25 mouse cellular contexts compared by ENCODE assay signal in genomic region chr9:60488816-60489215, GRCm38 (mm10). TPM values are rescaled to one million over a fixed set of nuclear protein-coding genes. Genes with fewer than 3 reads are reported as not detected.
DNase-seq lines count a peak whose midpoint lies in the region; ATAC-seq and TF ChIP-seq lines count a peak whose summit lies in the region.
"Had no signal": no experiment of that assay in that cellular context is flagged by ENCODE, and none has a peak within 500 bp of the region (broad histone marks: within the 10 kb centered on the region; RNA-seq: fewer than 3 reads in every experiment).

No protein-coding gene starts in this region.

- H3K27ac ChIP-seq in heart, embryonic 15.5 days, result no peak overlapping the region
- H3K27ac ChIP-seq in stomach, embryonic 15.5 days, result no peak overlapping the region
- H3K27ac ChIP-seq in stomach, postnatal 0 days (replicated peaks), result no peak overlapping the region
- H3K27ac ChIP-seq in limb, embryonic 15.5 days, result peak overlapping the region; percentile 33; the same call in 1 of the 2 replicates
- H3K27ac ChIP-seq: embryonic facial prominence, embryonic 12.5 days; embryonic facial prominence, embryonic 15.5 days; gastrocnemius, adult 2 months; heart, adult 2 months; heart, embryonic 10.5 days; heart, embryonic 13.5 days; hindbrain, embryonic 12.5 days; hindbrain, embryonic 15.5 days had no signal

- H3K4me1 ChIP-seq in heart, embryonic 15.5 days (replicated peaks), result peaks cover 2% of the 10 kb centered on the region; the same call in 1 of the 2 replicates
- peaks cover 6% of the 10 kb centered on the region for H3K4me1 ChIP-seq in stomach, embryonic 15.5 days
- peaks cover 4% of the 10 kb centered on the region; the same call in 1 of the 2 replicates for H3K4me1 ChIP-seq in stomach, postnatal 0 days (replicated peaks; ENCODE audit: control insufficient read depth, insufficient read depth)
- peaks cover 51% of the 10 kb centered on the region for H3K4me1 ChIP-seq in limb, embryonic 15.5 days
- H3K4me1 ChIP-seq: hindbrain, embryonic 12.5 days; hindbrain, embryonic 15.5 days had no signal

- no peaks in the 10 kb centered on the region for H3K36me3 ChIP-seq in heart, embryonic 15.5 days
- H3K36me3 ChIP-seq in stomach, embryonic 15.5 days, result no peaks in the 10 kb centered on the region
- H3K36me3 ChIP-seq in stomach, postnatal 0 days (ENCODE audit: control insufficient read depth, insufficient read depth, low read length), result no peaks in the 10 kb centered on the region
- H3K36me3 ChIP-seq in limb, embryonic 15.5 days, result no peaks in the 10 kb centered on the region
- H3K36me3 ChIP-seq: embryonic facial prominence, embryonic 12.5 days; embryonic facial prominence, embryonic 15.5 days; heart, embryonic 10.5 days; heart, embryonic 13.5 days; hindbrain, embryonic 12.5 days; hindbrain, embryonic 15.5 days had no signal

- ATAC-seq in heart, embryonic 15.5 days (replicated peaks; ENCODE audit: insufficient number of reproducible peaks, insufficient read depth, low FRiP score, low read depth), result peak; percentile 62; the same call in 1 of the 2 replicates
- ATAC-seq in stomach, embryonic 15.5 days (ENCODE audit: insufficient read depth, low FRiP score, low read depth), result peak; percentile 31; the same call in 1 of the 2 replicates
- ATAC-seq in stomach, postnatal 0 days (ENCODE audit: low FRiP score, low TSS enrichment), result no peak
- no peak for ATAC-seq in limb, embryonic 15.5 days (ENCODE audit: insufficient number of reproducible peaks, low FRiP score, low TSS enrichment, low read depth)
- ATAC-seq: activated CD4-positive, CD25-positive, alpha-beta regulatory T cell, adult 4 months; CD4-positive, CD25-positive, alpha-beta regulatory T cell, adult 4 months; forebrain, embryonic 14.5 days; forebrain, postnatal 0 days; intestine, postnatal 0 days had no signal

- TF ChIP-seq EP300 in stomach, postnatal 0 days (optimal IDR thresholded peaks at IDR 0.05), result no peak

- TF ChIP-seq CTCF in stomach, postnatal 0 days (IDR thresholded peaks at IDR 0.05; ENCODE audit: low read depth), result no peak

- H3K9me3 ChIP-seq in heart, embryonic 15.5 days (replicated peaks), result no peaks in the 10 kb centered on the region
- H3K9me3 ChIP-seq in stomach, embryonic 15.5 days, result no peaks in the 10 kb centered on the region
- no peaks in the 10 kb centered on the region for H3K9me3 ChIP-seq in stomach, postnatal 0 days (ENCODE audit: control insufficient read depth, low read length)
- no peaks in the 10 kb centered on the region for H3K9me3 ChIP-seq in limb, embryonic 15.5 days
- H3K9me3 ChIP-seq: embryonic facial prominence, embryonic 12.5 days; embryonic facial prominence, embryonic 15.5 days; heart, embryonic 10.5 days; heart, embryonic 13.5 days; hindbrain, embryonic 12.5 days; hindbrain, embryonic 15.5 days had no signal

- intact Hi-C loops in heart, postnatal 10 days (cut with DNase I), result no loop called here

- WGBS in heart, embryonic 15.5 days, result 43% methylated on average over 4 of the region's 4 CpGs
- whole genome bisulfite sequencing in stomach, embryonic 15.5 days, result 37% methylated on average over 4 of the region's 4 CpGs
- WGBS in stomach, postnatal 0 days, result 27% methylated on average over 4 of the region's 4 CpGs
- 29% methylated on average over 4 of the region's 4 CpGs for WGBS in limb, embryonic 15.5 days

- H3K27me3 ChIP-seq in heart, embryonic 15.5 days, result no peaks in the 10 kb centered on the region
- no peaks in the 10 kb centered on the region for H3K27me3 ChIP-seq in stomach, embryonic 15.5 days (replicated peaks)
- H3K27me3 ChIP-seq in stomach, postnatal 0 days (ENCODE audit: control insufficient read depth, insufficient read depth, low read length), result no peaks in the 10 kb centered on the region
- H3K27me3 ChIP-seq in limb, embryonic 15.5 days, result peaks cover 2% of the 10 kb centered on the region; the same call in 1 of the 2 replicates
- H3K27me3 ChIP-seq: embryonic facial prominence, embryonic 15.5 days; heart, embryonic 13.5 days; hindbrain, embryonic 12.5 days; hindbrain, embryonic 15.5 days had no signal

- no peak for DNase-seq in heart, postnatal 10 days
- no peak for DNase-seq in stomach, postnatal 0 days (ENCODE audit: low spot score)
- no peak for DNase-seq in cerebellum, adult 9-11 months
- DNase-seq: adrenal gland, adult 8-10 months; adrenal gland, postnatal 36 days; cerebellum, adult 18-20 months; cerebellum, adult 9-10 months; cerebellum, postnatal 25 days; forebrain, postnatal 0 days; gastrocnemius, adult 2 months; gastrocnemius, postnatal 14 days; heart, adult 2 months had no signal

- no peak overlapping the region for H3K4me3 ChIP-seq in heart, embryonic 15.5 days
- H3K4me3 ChIP-seq in stomach, embryonic 15.5 days (replicated peaks), result no peak overlapping the region
- no peak overlapping the region for H3K4me3 ChIP-seq in stomach, postnatal 0 days (ENCODE audit: low read depth, low read length)
- H3K4me3 ChIP-seq in limb, embryonic 15.5 days, result no peak overlapping the region
- H3K4me3 ChIP-seq: embryonic facial prominence, embryonic 12.5 days; embryonic facial prominence, embryonic 15.5 days; gastrocnemius, adult 2 months; heart, adult 2 months; heart, embryonic 10.5 days; heart, embryonic 13.5 days; hindbrain, embryonic 12.5 days; hindbrain, embryonic 15.5 days had no signal

- no peak overlapping the region for H3K9ac ChIP-seq in heart, embryonic 15.5 days
- no peak overlapping the region for H3K9ac ChIP-seq in stomach, embryonic 15.5 days
- H3K9ac ChIP-seq in stomach, postnatal 0 days (ENCODE audit: low read length), result no peak overlapping the region
- no peak overlapping the region for H3K9ac ChIP-seq in limb, embryonic 15.5 days
- H3K9ac ChIP-seq: embryonic facial prominence, embryonic 12.5 days; embryonic facial prominence, embryonic 15.5 days; forebrain, postnatal 0 days; heart, embryonic 13.5 days; hindbrain, embryonic 12.5 days; hindbrain, embryonic 15.5 days had no signal

- no peak overlapping the region for H3K4me2 ChIP-seq in heart, embryonic 15.5 days
- no peak overlapping the region for H3K4me2 ChIP-seq in stomach, embryonic 15.5 days
- H3K4me2 ChIP-seq in stomach, postnatal 0 days (replicated peaks; ENCODE audit: low read depth), result no peak overlapping the region
- H3K4me2 ChIP-seq in limb, embryonic 15.5 days, result no peak overlapping the region
- H3K4me2 ChIP-seq: embryonic facial prominence, embryonic 12.5 days; embryonic facial prominence, embryonic 15.5 days; heart, embryonic 13.5 days; hindbrain, embryonic 12.5 days; hindbrain, embryonic 15.5 days had no signal

RNA-seq across cellular contexts. Expression of gene Thsd4, which starts 33.0 kb away (rescaled TPM):
- 7.5 and 11.4 TPM in 2 replicates for polyA plus RNA-seq in heart, embryonic 15.5 days (2015; fragmentation: Nextera tagmentation; extraction: Ambion mirVana)
- 10 to 100 TPM; 17.0 to 17.5 TPM for total RNA-seq in heart, postnatal 10 days (2021)
- polyA plus RNA-seq in stomach, embryonic 15.5 days (2015; fragmentation: Nextera tagmentation; extraction: Ambion mirVana), result 21.1 and 22.2 TPM in 2 replicates
- 9.6 and 10.7 TPM in 2 replicates for polyA plus RNA-seq in stomach, postnatal 0 days (2015; fragmentation: Nextera tagmentation; extraction: Ambion mirVana)
- polyA plus RNA-seq in limb, embryonic 15.5 days (2015; fragmentation: Nextera tagmentation; extraction: Ambion mirVana), result 27.9 and 31.6 TPM in 2 replicates
- polyA plus RNA-seq: activated CD4-positive, CD25-positive, alpha-beta regulatory T cell, adult 4 months; CD4-positive, CD25-positive, alpha-beta regulatory T cell, adult 4 months had no signal

Comparison
In these comparisons a context has a peak if more than half of its experiments do, and no peak if none do; other contexts are left out.
1. ATAC-seq: peak in heart, embryonic 15.5 days (single experiment) and stomach, embryonic 15.5 days (single experiment); none in stomach, postnatal 0 days (single experiment) and limb, embryonic 15.5 days (single experiment).